Mouse (Mus musculus): Measurements from ENCODE around the gene Enox2.

Enox2 gene

DNA sequence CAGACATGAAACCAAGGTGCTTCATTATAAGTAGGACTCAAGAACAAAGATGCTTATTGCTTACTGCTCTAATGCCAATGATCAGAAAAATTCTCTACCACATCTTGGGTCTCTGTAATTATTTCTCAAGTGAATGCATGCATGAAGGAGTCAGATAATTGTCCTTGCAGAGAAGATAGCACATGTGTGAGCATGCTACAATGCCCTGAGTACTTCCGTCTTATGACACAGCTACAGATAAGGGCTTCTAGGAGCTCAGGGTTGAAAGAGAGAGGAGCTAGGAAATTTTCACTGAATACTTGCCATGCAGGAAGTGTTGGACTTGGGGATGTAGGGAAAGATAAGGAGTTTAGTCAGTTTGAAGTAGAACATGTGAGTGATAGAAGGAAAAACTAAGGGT lies 285.2 kb downstream of the Enox2 start:
- DNase-seq (ENCODE audit: low spot score): no peak

DNA sequence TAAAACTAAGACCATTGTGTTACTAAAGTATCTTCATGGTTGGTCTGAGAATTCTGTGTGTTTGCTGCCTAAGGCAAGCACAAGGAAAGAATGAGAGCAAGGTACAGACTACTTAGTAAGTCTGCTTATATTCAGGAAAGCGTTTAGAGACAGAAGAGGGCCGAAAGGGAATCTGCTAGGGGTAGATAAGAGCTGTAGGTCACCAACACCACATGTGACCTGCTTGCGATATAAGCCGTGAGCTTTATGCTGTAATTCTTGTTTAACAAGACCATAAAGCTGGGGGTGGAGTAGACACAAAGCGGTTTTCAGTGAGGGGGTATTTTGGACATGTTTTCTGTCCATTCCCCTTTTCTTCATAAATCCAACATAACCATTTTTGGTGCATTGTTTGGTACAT lies 302.4 kb downstream of the Enox2 start:
- peak; percentile 66 for DNase-seq (ENCODE audit: low spot score)

DNA sequence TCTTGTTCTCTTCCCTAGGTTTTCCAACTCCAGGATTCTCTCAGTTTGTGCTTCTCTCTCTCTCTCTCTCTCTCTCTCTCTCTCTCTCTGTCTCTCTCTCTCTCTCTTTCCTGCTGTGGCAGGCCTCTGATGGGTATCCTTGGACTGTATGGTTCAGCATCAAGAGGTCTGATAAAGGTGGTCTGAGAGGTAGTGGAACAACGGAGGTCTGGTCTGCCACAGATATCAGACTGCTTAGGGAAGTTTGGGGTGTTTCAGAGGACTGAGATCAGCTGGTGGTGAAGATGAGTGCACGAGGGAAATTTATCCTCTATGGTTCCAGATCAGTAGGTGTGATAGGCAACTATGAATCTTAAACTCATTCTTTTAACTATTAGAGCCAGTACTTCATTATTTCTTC lies 303.6 kb downstream of the Enox2 start:
- no peak for DNase-seq (ENCODE audit: low spot score)
